24 mouse cellular contexts compared by ENCODE assay signal in genomic region chr3:122396957-122397356, GRCm38 (mm10).
DNase-seq lines count a peak whose midpoint lies in the region; ATAC-seq and TF ChIP-seq lines count a peak whose summit lies in the region.
"Had no signal": no experiment of that assay in that cellular context is flagged by ENCODE, and none has a peak within 500 bp of the region (broad histone marks: within the 10 kb centered on the region; RNA-seq: fewer than 3 reads in every experiment).

No protein-coding gene starts in this region.

- 91% methylated on average over 4 of the region's 4 CpGs for WGBS in forebrain, embryonic 10.5 days
- 90% methylated on average over 4 of the region's 4 CpGs for WGBS in forebrain, embryonic 12.5 days
- WGBS in kidney, embryonic 15.5 days = 88% methylated on average over 4 of the region's 4 CpGs
- WGBS in kidney, adult 2 months = 99% methylated on average over 4 of the region's 4 CpGs
- 89% methylated on average over 4 of the region's 4 CpGs for WGBS in midbrain, embryonic 12.5 days
- WGBS in midbrain, embryonic 14.5 days = 91% methylated on average over 4 of the region's 4 CpGs
- 90% methylated on average over 4 of the region's 4 CpGs for WGBS in embryonic facial prominence, embryonic 13.5 days

- no peak overlapping the region for H3K9ac ChIP-seq in forebrain, embryonic 12.5 days
- no peak overlapping the region for H3K9ac ChIP-seq in kidney, embryonic 15.5 days
- H3K9ac ChIP-seq in midbrain, embryonic 12.5 days (replicated peaks) = no peak overlapping the region
- no peak overlapping the region for H3K9ac ChIP-seq in midbrain, embryonic 14.5 days (replicated peaks; ENCODE audit: low read length)
- H3K9ac ChIP-seq in embryonic facial prominence, embryonic 13.5 days = no peak overlapping the region
- H3K9ac ChIP-seq: forebrain, postnatal 0 days; hindbrain, embryonic 15.5 days; limb, embryonic 15.5 days; liver, embryonic 13.5 days had no signal

- no peak for TF ChIP-seq POLR2A in kidney, adult 2 months (IDR thresholded peaks at IDR 0.05; ENCODE audit: low read depth, low read length)

- no peak for ATAC-seq in forebrain, embryonic 12.5 days (ENCODE audit: low FRiP score)
- peak; percentile 50; the same call in 1 of the 2 replicates for ATAC-seq in kidney, embryonic 15.5 days (replicated peaks; ENCODE audit: low FRiP score)
- ATAC-seq in midbrain, embryonic 12.5 days (ENCODE audit: low FRiP score, low read depth) = peak; percentile 12; the same call in 1 of the 2 replicates
- ATAC-seq in midbrain, embryonic 14.5 days (ENCODE audit: low FRiP score, low TSS enrichment) = no peak
- peak; percentile 22; the same call in 1 of the 2 replicates for ATAC-seq in embryonic facial prominence, embryonic 13.5 days (ENCODE audit: insufficient number of reproducible peaks, insufficient read depth, low FRiP score, low TSS enrichment, low read depth)
- ATAC-seq: forebrain, postnatal 0 days; Patski had no signal

- H3K4me3 ChIP-seq in forebrain, embryonic 10.5 days = no peak overlapping the region
- H3K4me3 ChIP-seq in forebrain, embryonic 12.5 days (replicated peaks) = no peak overlapping the region
- no peak overlapping the region for H3K4me3 ChIP-seq in kidney, embryonic 15.5 days (replicated peaks)
- no peak overlapping the region for H3K4me3 ChIP-seq in kidney, adult 2 months (ENCODE audit: insufficient read depth, low read depth, low read length)
- no peak overlapping the region for H3K4me3 ChIP-seq in midbrain, embryonic 12.5 days
- H3K4me3 ChIP-seq in midbrain, embryonic 14.5 days (replicated peaks; ENCODE audit: low read depth, low read length) = no peak overlapping the region
- H3K4me3 ChIP-seq in embryonic facial prominence, embryonic 13.5 days = no peak overlapping the region
- H3K4me3 ChIP-seq: heart, adult 2 months; hindbrain, embryonic 15.5 days; limb, embryonic 10.5 days; limb, embryonic 15.5 days; liver, embryonic 13.5 days had no signal

- no peak for TF ChIP-seq CTCF in kidney, adult 2 months (conservative IDR thresholded peaks at IDR 0.05; ENCODE audit: insufficient read depth, insufficient read length, low read depth, low read length)

- H3K36me3 ChIP-seq in forebrain, embryonic 10.5 days (replicated peaks) = no peaks in the 10 kb centered on the region
- no peaks in the 10 kb centered on the region for H3K36me3 ChIP-seq in forebrain, embryonic 12.5 days (replicated peaks)
- H3K36me3 ChIP-seq in kidney, embryonic 15.5 days = no peaks in the 10 kb centered on the region
- no peaks in the 10 kb centered on the region for H3K36me3 ChIP-seq in kidney, adult 2 months (ENCODE audit: control insufficient read depth, insufficient read depth, low read length)
- H3K36me3 ChIP-seq in midbrain, embryonic 12.5 days = no peaks in the 10 kb centered on the region
- H3K36me3 ChIP-seq in midbrain, embryonic 14.5 days (ENCODE audit: control insufficient read depth, insufficient read depth, low read length) = no peaks in the 10 kb centered on the region
- H3K36me3 ChIP-seq in embryonic facial prominence, embryonic 13.5 days = no peaks in the 10 kb centered on the region
- H3K36me3 ChIP-seq: hindbrain, embryonic 15.5 days; limb, embryonic 10.5 days; limb, embryonic 15.5 days; liver, embryonic 13.5 days had no signal

- peaks cover 4% of the 10 kb centered on the region for H3K4me1 ChIP-seq in forebrain, embryonic 10.5 days
- H3K4me1 ChIP-seq in forebrain, embryonic 12.5 days = no peaks in the 10 kb centered on the region; the same call in 1 of the 2 replicates
- peaks cover 15% of the 10 kb centered on the region for H3K4me1 ChIP-seq in kidney, embryonic 15.5 days
- H3K4me1 ChIP-seq in kidney, adult 2 months (ENCODE audit: control insufficient read depth, insufficient read depth, low read length) = no peaks in the 10 kb centered on the region
- no peaks in the 10 kb centered on the region for H3K4me1 ChIP-seq in midbrain, embryonic 12.5 days
- H3K4me1 ChIP-seq in midbrain, embryonic 14.5 days (ENCODE audit: control insufficient read depth, insufficient read depth, low read length) = no peaks in the 10 kb centered on the region
- H3K4me1 ChIP-seq in embryonic facial prominence, embryonic 13.5 days = peaks cover 5% of the 10 kb centered on the region; the same call in 1 of the 2 replicates
- H3K4me1 ChIP-seq: hindbrain, embryonic 15.5 days; limb, embryonic 15.5 days; liver, embryonic 13.5 days had no signal

- H3K9me3 ChIP-seq in forebrain, embryonic 10.5 days = no peaks in the 10 kb centered on the region
- H3K9me3 ChIP-seq in forebrain, embryonic 12.5 days = no peaks in the 10 kb centered on the region
- H3K9me3 ChIP-seq in kidney, embryonic 15.5 days (replicated peaks) = no peaks in the 10 kb centered on the region
- no peaks in the 10 kb centered on the region for H3K9me3 ChIP-seq in midbrain, embryonic 12.5 days
- H3K9me3 ChIP-seq in midbrain, embryonic 14.5 days (ENCODE audit: control insufficient read depth, low read length) = no peaks in the 10 kb centered on the region
- H3K9me3 ChIP-seq in embryonic facial prominence, embryonic 13.5 days = no peaks in the 10 kb centered on the region
- H3K9me3 ChIP-seq: hindbrain, embryonic 15.5 days; limb, embryonic 10.5 days; limb, embryonic 15.5 days; liver, embryonic 13.5 days had no signal

- DNase-seq in forebrain, embryonic 10.5 days (ENCODE audit: extremely low spot score, low spot score) = no peak
- DNase-seq in kidney, adult 2 months = no peak
- DNase-seq in midbrain, embryonic 14.5 days = no peak
- no peak for DNase-seq in c-Kit-positive CD71-positive TER-119-positive erythroid progenitor cells, embryonic 14.5 days (ENCODE audit: low spot score)
- DNase-seq: adrenal gland, postnatal 10 days; cerebellum, adult 18-20 months; cerebellum, postnatal 10 days; forebrain, postnatal 0 days; heart, adult 2 months; kidney, adult 18-20 months; kidney, postnatal 14 days; layer of hippocampus, adult 9-11 months; liver, embryonic 13.5 days; lung, adult 18-20 months; lung, postnatal 14 days; thymus, postnatal 25 days had no signal

- H3K27ac ChIP-seq in forebrain, embryonic 10.5 days = 0 out of 2 replicates have a peak overlapping the region, but pooled peaks have one; percentile 31
- H3K27ac ChIP-seq in forebrain, embryonic 12.5 days = no peak overlapping the region
- no peak overlapping the region for H3K27ac ChIP-seq in kidney, embryonic 15.5 days
- H3K27ac ChIP-seq in kidney, adult 2 months (ENCODE audit: insufficient read depth, low read depth, low read length) = no peak overlapping the region
- H3K27ac ChIP-seq in midbrain, embryonic 12.5 days (replicated peaks) = no peak overlapping the region
- no peak overlapping the region for H3K27ac ChIP-seq in midbrain, embryonic 14.5 days (replicated peaks; ENCODE audit: low read depth, low read length)
- H3K27ac ChIP-seq in embryonic facial prominence, embryonic 13.5 days = no peak overlapping the region
- H3K27ac ChIP-seq: heart, adult 2 months; hindbrain, embryonic 15.5 days; limb, embryonic 10.5 days; limb, embryonic 15.5 days; liver, embryonic 13.5 days had no signal

- H3K27me3 ChIP-seq in forebrain, embryonic 10.5 days (ENCODE audit: poor library complexity, severe bottlenecking) = no peaks in the 10 kb centered on the region
- no peaks in the 10 kb centered on the region for H3K27me3 ChIP-seq in forebrain, embryonic 12.5 days
- H3K27me3 ChIP-seq in kidney, embryonic 15.5 days = no peaks in the 10 kb centered on the region
- H3K27me3 ChIP-seq in kidney, adult 2 months (replicated peaks; ENCODE audit: control insufficient read depth, insufficient read depth, low read length) = no peaks in the 10 kb centered on the region
- no peaks in the 10 kb centered on the region for H3K27me3 ChIP-seq in midbrain, embryonic 12.5 days
- H3K27me3 ChIP-seq in midbrain, embryonic 14.5 days (ENCODE audit: control insufficient read depth, insufficient read depth, low read length) = no peaks in the 10 kb centered on the region
- no peaks in the 10 kb centered on the region for H3K27me3 ChIP-seq in embryonic facial prominence, embryonic 13.5 days
- H3K27me3 ChIP-seq: hindbrain, embryonic 15.5 days; limb, embryonic 15.5 days; liver, embryonic 13.5 days; Patski had no signal

- no peak overlapping the region for H3K4me2 ChIP-seq in forebrain, embryonic 12.5 days
- H3K4me2 ChIP-seq in kidney, embryonic 15.5 days = no peak overlapping the region
- no peak overlapping the region for H3K4me2 ChIP-seq in midbrain, embryonic 12.5 days (replicated peaks)
- H3K4me2 ChIP-seq in midbrain, embryonic 14.5 days (ENCODE audit: low read length) = no peak overlapping the region
- H3K4me2 ChIP-seq in embryonic facial prominence, embryonic 13.5 days = no peak overlapping the region
- H3K4me2 ChIP-seq: hindbrain, embryonic 15.5 days; limb, embryonic 15.5 days; liver, embryonic 13.5 days had no signal

Comparison
In these comparisons a context has a peak if more than half of its experiments do, and no peak if none do; other contexts are left out.
1. ATAC-seq: peak in kidney, embryonic 15.5 days (single experiment), midbrain, embryonic 12.5 days (single experiment) and embryonic facial prominence, embryonic 13.5 days (single experiment); none in forebrain, embryonic 12.5 days (single experiment) and midbrain, embryonic 14.5 days (single experiment).